Mouse (Mus musculus): Measurements from ENCODE around the gene Gm15217.
A peak's percentile ranks its signal among the peaks of the same experiment; 100 is the strongest.

Gm15217 gene

GRCm38 (mm10) chr14:46379285-46379684 is at the start of gene Gm15217:
Gene Gm15217, plus strand, starts transcription at chr14:46379414.
- DNase-seq (ENCODE audit: low spot score in 2 of 2), result no peak

DNA sequence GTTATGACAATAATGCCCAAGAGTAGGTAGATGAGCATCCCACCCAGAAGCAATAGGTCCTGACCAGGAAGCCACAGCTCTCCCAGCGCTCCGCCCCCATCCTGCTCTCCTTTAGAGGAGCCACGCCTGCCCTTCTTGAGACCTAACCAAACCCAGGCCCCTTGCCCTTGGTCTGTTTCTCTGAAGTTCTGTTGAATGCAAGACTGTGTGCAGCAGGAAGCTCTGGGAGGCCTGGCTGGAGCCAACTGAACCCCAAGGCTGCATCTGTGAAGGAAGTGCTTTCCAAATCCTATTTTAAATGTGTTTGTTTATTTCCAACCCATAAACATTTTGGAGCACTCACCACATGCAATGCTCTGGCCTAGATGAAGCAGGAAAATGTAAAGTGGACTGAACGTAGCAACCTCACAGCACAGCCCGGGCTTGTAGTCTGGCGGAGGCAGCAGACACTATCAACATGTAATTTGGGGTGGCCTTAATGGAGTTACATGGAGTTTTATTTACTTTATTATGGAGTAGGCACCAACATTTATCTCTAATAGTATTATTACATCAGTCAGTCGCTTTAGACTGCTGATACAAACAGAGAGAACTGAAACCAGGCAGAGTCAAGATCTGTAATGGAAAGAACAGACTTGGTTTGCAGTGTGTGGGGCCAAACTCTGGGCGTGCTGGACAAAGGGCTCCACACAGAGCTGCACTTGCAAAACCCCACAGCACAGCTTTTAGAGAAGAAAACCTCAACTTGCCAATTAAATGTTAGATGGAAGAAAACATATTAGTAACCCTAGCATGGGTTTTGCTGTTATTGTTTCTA is 45.6 kb upstream of the Gm15217 start:
- DNase-seq (ENCODE audit: low spot score in 2 of 2), result no peak

GRCm38 (mm10) chr14:46338801-46339200 is 40.4 kb upstream of the Gm15217 start:
- DNase-seq (ENCODE audit: low spot score in 2 of 2), result no peak

DNA sequence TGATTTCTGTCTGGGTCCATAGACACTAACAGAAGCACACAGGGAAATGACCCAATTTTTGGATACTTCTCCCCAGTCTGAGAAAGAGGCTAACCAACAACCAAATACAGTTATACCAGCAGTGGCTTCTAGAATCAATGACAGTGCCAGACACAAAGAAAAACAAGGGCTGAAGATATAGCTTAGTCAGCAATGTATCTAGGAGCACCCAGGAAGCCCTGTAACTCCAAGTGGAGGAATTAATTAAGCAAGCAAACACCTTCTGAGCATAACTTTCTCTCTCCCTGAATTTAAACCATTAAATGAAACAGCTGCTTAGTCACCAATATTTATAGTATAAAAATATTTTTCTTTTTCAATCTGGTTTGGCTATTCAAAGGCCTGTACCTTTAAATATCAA is 34.5 kb upstream of the Gm15217 start:
- no peak for DNase-seq (ENCODE audit: low spot score in 2 of 2)

- DNase-seq (ENCODE audit: low spot score in 2 of 2), result no peak
These were observed 21.9 kb upstream of the Gm15217 start for GRCm38 (mm10) chr14:46357286-46357685.

GRCm38 (mm10) chr14:46357696-46358095 is 21.5 kb upstream of the Gm15217 start:
- no peak for DNase-seq (ENCODE audit: low spot score in 2 of 2)

DNA sequence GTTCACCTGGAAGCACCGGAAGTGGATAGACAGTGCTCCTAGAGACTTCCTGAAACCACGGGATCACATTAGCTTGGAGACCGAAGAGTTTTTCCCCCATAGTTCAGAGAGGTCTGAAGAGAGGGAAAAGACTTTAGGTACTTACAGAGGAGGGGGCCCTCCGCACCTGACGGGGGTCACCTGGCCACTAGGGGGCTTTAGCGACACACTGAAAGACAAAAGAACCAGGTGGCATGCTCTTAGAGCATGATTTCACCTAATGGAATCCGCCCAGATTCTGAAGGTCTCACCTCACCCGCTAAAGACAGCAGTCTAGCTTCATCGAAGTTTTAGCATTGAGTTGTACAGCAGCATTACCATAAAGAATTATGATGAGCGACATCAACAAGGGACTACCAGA is 16.0 kb upstream of the Gm15217 start:
- DNase-seq (ENCODE audit: low spot score in 2 of 2), result peak in 1 of 2 experiments; percentile 16

DNA sequence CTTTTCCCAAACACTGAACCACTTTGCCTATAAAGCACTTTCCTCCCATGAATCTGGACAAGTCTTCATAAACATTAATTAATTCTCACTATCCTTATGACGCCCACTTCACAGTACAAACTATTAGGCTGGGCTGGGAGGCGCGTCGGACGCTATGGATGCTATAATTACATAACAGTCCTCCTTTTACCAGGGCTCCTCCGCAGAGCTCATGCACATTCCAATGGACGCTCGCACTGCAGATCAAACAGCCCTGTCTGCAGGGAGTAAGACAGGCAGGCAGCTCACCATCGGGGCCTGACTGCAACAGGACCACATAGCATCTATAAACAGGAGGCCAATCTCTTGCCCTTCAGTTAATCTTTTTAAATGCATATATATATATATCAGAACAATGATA is 6.8 kb upstream of the Gm15217 start:
- no peak for DNase-seq (ENCODE audit: low spot score in 2 of 2)

DNA sequence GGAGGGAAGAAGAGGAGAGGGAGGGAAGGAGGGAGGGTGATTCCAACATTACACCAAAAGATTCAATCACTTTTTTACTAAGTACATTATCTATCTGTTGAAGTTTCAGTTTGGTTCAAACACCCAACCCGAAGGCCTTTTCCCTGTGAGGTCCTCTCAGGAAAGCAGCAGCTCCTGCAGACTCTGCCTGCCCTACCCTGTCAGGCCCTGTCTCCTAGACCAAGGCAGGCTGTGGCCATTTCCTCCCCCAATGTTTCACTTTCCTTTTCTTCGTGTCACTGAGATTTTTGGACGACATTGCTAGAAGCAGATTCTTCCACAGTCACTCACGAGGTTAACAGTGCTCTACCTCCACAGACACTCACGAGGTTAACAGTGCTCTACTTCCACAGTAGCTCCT is 3.4 kb upstream of the Gm15217 start:
- DNase-seq (ENCODE audit: low spot score in 2 of 2), result no peak

- DNase-seq (ENCODE audit: low spot score in 2 of 2), result peak in 1 of 2 experiments; percentile 25
These were observed 1.1 kb downstream of the Gm15217 start for GRCm38 (mm10) chr14:46380286-46380721.

DNA sequence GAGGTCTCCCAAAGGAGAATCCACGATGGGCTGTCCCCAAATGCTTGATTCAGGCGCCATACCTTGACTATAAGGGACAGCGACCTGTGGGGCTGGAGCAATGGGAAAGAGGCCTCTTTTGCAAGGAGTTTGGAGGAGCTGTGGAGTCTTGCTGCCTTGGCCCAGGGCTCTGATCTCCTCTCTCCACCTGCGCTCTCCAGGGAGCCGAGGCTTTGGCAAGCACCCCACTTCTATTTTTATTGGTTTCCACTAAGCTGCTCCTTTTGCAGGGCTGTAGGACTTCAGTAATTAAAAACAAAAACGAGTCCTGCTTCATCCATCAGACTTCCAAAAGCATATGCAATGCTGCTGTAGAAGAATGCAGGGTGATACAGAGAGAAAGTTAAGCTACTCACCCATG is 2.2 kb downstream of the Gm15217 start:
- DNase-seq (ENCODE audit: low spot score in 2 of 2), result no peak

GRCm38 (mm10) chr14:46384946-46385691 is 5.9 kb downstream of the Gm15217 start:
- no peak for DNase-seq (ENCODE audit: low spot score in 2 of 2)

DNA sequence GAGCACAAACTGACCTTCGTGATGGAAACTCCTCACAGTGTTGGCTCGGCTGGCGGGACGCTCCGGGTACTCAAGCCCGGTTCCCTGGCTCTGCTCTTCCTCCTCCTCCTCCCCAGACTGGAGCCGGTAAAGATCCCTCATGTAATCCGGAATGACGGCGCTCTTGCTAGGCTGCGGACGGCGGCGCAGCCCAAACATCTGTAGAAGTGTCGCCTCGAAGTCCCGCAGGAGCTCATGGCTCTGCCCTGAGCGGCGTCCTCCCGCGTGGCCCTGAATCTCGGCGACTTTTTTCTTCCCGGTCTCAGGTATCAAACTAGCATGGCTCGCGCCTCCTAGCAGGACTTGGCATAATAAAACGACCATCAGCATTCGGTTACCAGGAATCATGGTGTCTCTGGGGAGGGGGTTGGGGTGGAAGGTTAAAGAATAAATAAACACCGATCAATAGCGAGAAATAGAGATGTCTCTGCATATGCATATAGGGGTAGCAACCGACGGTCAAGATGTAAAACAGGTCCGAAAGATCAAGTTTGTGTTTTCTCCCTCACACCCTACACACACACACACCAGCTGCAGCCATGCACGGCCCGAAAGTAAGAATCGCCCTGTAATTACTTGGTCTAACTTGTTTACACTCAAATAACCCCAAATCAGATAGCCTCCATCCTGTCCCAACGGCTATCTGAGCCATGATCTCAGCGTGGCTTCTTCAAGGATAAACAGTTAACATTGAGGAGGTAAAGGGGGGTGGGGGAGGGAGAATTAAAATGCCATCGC is 6.7 kb downstream of the Gm15217 start:
- DNase-seq (ENCODE audit: low spot score in 2 of 2), result no peak

- no peak for DNase-seq (ENCODE audit: low spot score in 2 of 2)
These were observed 7.5 kb downstream of the Gm15217 start for GRCm38 (mm10) chr14:46386478-46387356.

DNA sequence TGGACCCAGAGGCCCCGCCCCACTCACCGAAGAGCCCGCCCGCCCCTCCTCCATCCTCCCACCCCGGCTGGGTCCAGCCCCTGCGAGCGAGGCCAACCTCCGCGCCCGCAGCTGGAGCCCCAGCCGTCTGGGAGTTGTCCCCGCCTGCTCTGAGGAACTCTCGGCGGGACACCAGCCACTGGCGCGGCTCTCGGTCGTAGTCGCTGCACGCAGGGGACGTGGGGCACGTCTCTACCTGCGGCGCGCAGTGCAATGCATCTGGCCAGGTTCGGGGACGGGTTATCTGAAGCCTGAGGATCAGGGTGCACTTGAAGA is 8.1 kb downstream of the Gm15217 start:
- peak in 1 of 2 experiments; percentile 23 for DNase-seq (ENCODE audit: low spot score in 2 of 2)

- DNase-seq (ENCODE audit: low spot score in 2 of 2), result no peak
These were observed 8.7 kb downstream of the Gm15217 start for GRCm38 (mm10) chr14:46387821-46388481.

DNA sequence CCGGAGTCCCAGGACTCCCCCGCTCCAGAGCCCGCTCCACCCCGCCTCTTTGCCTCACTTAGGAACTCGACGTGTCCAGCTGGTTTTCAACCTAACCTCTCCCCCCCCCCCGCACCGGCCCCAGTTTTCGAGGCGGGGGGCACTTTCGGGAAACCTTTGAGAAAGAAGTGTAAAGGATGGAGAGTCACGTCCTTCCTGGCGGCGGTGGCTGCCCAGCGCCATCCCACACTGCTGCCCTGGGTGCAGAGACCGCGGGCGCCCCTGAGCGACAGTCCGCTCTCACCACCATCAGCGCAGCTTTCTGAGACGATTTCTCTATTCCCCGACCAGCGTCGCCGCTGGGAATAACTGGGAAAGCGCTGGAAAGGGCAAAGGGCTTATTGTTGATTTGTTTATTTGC is 9.4 kb downstream of the Gm15217 start:
- no peak for DNase-seq (ENCODE audit: low spot score in 2 of 2)

- no peak for DNase-seq (ENCODE audit: low spot score in 2 of 2)
These were observed 10.4 kb downstream of the Gm15217 start for GRCm38 (mm10) chr14:46389438-46390248.

DNA sequence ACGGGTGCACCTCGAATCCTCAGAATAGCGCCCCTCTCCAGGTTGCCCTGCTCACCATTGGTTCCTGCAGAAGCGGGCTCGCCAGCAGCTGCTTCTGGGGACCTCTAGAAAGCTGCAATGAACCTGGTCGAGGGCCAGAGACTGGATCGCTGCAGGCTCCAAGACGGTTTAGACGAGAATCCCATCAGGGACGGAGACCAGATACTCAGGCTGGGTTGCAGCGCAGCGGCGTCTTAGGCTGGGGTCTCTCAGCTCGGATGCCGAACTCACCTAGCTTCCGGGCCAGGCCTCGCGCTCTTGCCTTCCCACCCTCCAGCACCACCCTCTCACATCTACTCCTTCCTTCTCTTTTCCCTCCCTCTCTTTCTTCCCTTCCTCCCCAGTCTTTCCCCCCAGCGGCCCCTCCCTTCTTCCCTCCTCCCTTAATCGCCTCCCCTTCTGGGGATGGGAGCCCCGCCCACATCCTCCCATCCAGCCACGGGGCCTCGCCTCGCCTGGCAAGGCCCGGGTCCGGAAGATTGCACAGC is 11.1 kb downstream of the Gm15217 start, which contains the start of gene Bmp4:
TSS of gene Bmp4 (minus strand) at position 421 of the 527 bp plus-strand sequence.
- DNase-seq (ENCODE audit: low spot score in 2 of 2), result no peak

All from thymus, postnatal 10 days (tissue).